Mouse (Mus musculus): ENCODE results near the gene Dera.

Gene Dera

DNA sequence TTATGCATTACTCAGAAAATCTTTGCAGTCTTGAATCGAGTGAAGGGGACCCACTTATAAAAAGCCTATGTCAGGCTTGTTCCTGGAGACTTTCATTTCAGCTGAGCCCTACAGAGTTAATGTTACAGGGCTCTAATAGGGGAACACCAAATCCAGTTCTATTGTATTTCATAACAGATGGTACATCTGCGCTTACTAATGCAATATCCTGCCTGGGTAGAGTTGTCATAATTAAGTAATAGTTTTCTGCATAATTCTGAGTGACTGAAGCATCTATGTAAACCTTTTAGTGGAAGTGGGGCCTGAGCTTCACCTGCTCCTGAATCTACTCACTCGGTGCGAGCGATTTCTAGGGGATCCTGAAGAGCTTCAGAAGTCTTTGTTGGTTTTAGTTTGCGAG is 131.3 kb downstream of the Dera start:
- in situ Hi-C loops (cut with MboI, MseI): no loop called here

GRCm38 (mm10) chr6:137886210-137886979 is 132.0 kb downstream of the Dera start:
- in situ Hi-C loops (cut with MboI, MseI): no loop called here

GRCm38 (mm10) chr6:137887258-137887657 is 132.9 kb downstream of the Dera start:
- in situ Hi-C loops (cut with MboI, MseI): no loop called here

- in situ Hi-C loops (cut with MboI, MseI): no loop called here
Measured at GRCm38 (mm10) chr6:137897671-137898070, 143.3 kb downstream of the Dera start.

DNA sequence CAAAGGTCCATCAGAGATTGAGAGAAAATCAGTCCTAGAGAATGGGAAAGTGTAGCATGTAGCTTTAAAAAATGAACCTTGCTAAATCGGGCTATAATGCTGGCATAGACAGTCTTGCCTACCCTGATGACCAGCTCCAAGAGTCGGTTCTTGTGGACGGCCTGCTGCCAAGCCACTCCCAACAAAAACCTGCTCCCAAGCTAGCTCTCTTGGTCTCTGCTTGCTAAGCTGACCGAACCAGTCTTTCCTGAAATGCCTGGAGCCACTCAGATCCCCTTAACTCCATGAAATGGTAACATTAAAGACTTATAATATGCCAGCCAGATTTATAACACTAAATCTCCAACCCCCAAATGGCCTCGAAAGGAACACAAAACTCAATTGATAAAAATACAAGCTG is 146.9 kb downstream of the Dera start:
- in situ Hi-C loops (cut with MboI, MseI): no loop called here

Measured in T-helper 1 cell (primary cell).